ENCODE assay signal across 21 mouse cellular contexts in the genomic region with DNA sequence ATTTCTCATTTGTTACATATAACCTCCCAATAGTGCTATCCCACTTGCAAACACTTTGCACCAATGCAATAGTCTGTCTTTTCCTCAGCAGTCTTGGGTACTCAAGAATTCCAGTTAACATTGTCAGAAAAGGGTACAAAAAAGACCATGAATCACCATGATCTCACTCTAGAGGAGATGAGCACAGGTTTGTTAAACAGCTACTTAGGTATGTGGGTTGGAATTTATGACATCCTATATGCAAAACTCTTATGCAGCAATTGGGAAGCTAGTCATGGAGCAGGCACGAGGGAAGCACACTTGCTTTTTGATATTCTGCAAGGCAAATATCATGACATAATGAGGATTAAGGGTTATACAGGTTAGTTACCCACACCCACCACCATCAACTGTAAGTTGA.
A peak's percentile ranks its signal among the peaks of the same experiment; 100 is the strongest.
DNase-seq lines count a peak whose midpoint lies in the region; ATAC-seq and TF ChIP-seq lines count a peak whose summit lies in the region.
"Had no signal": no experiment of that assay in that cellular context is flagged by ENCODE, and none has a peak within 500 bp of the region (broad histone marks: within the 10 kb centered on the region; RNA-seq: fewer than 3 reads in every experiment).

No protein-coding gene starts in this region.

- no peak for ATAC-seq in heart, embryonic 12.5 days (ENCODE audit: insufficient number of reproducible peaks, low FRiP score)
- ATAC-seq: activated CD4-positive, CD25-positive, alpha-beta regulatory T cell, adult 4 months; CD4-positive, CD25-positive, alpha-beta regulatory T cell, adult 4 months; Patski had no signal

- H3K36me3 ChIP-seq in C2C12 (ENCODE audit: control insufficient read depth, insufficient read depth): no peaks in the 10 kb centered on the region
- no peaks in the 10 kb centered on the region for H3K36me3 ChIP-seq in heart, embryonic 12.5 days
- H3K36me3 ChIP-seq: G1E had no signal

- H3ac ChIP-seq in C2C12 (ENCODE audit: control insufficient read depth, insufficient read length, low read depth): no peak overlapping the region

- H3K27me3 ChIP-seq in C2C12 (ENCODE audit: control insufficient read depth, insufficient read depth, insufficient read length): no peaks in the 10 kb centered on the region
- H3K27me3 ChIP-seq in heart, embryonic 12.5 days (replicated peaks): no peaks in the 10 kb centered on the region
- H3K27me3 ChIP-seq: CH12.LX had no signal

- no peak overlapping the region for H3K27ac ChIP-seq in heart, embryonic 12.5 days (ENCODE audit: poor library complexity, severe bottlenecking)

- DNase-seq in 3T3-L1 (ENCODE audit: low read depth, low spot score): peak; percentile 51
- no peak for DNase-seq in layer of hippocampus, postnatal 14 days (ENCODE audit: low spot score in 2 of 2)
- DNase-seq: adrenal gland, adult 2 months; adrenal gland, adult 8-10 months; adrenal gland, postnatal 10 days; adrenal gland, postnatal 14 days; adrenal gland, postnatal 25 days; adrenal gland, postnatal 36 days; B cell, adult 2 months; cerebellum, adult 11 months; cerebellum, adult 11-12 months; cerebellum, adult 18-20 months; cerebellum, adult 2 months; cerebellum, adult 8-10 months had no signal

- no peak for TF ChIP-seq CTCF in C2C12 (IDR thresholded peaks at IDR 0.05; ENCODE audit: control insufficient read depth, insufficient read depth, insufficient read length)

- H3K79me3 ChIP-seq in C2C12 (ENCODE audit: low read depth): no peaks in the 10 kb centered on the region

- 76% methylated on average over 1 of the region's 1 CpGs for WGBS in heart, embryonic 12.5 days

- H3K9me3 ChIP-seq in heart, embryonic 12.5 days (replicated peaks): no peaks in the 10 kb centered on the region
- H3K9me3 ChIP-seq: G1E had no signal

- no peak overlapping the region for H3K4me2 ChIP-seq in heart, embryonic 12.5 days

- no peak overlapping the region for H3K9ac ChIP-seq in heart, embryonic 12.5 days

- H3K79me2 ChIP-seq in C2C12 (ENCODE audit: control insufficient read depth, insufficient read depth): no peaks in the 10 kb centered on the region

- no peaks in the 10 kb centered on the region for H3K4me1 ChIP-seq in heart, embryonic 12.5 days (replicated peaks)

- no peak overlapping the region for H3K4me3 ChIP-seq in C2C12 (ENCODE audit: insufficient read depth, poor library complexity, severe bottlenecking)
- H3K4me3 ChIP-seq in heart, embryonic 12.5 days: no peak overlapping the region

TF ChIP-seq in C2C12, 6 proteins besides CTCF, POLR2A, EP300 and RAD21:
- no peak for TF ChIP-seq FOSL1 (IDR thresholded peaks at IDR 0.05; ENCODE audit: insufficient read depth, low read length, poor library complexity, severe bottlenecking)
- peak; percentile 7 for TF ChIP-seq CEBPB (IDR thresholded peaks at IDR 0.05; ENCODE audit: low read depth)
- no peak for TF ChIP-seq USF1 (IDR thresholded peaks at IDR 0.05; ENCODE audit: low read depth)
- TF ChIP-seq MYOD1 (IDR thresholded peaks at IDR 0.05; ENCODE audit: control insufficient read depth, insufficient read length, low read depth): no peak
- peak; percentile 54 for TF ChIP-seq MAX (IDR thresholded peaks at IDR 0.05)
- no peak for TF ChIP-seq MYOG (IDR thresholded peaks at IDR 0.05; ENCODE audit: control insufficient read depth, extremely low read depth, insufficient read length)
